Mouse (Mus musculus): Measurements from ENCODE around the gene Poldip3. TPM values are rescaled to one million over a fixed set of nuclear protein-coding genes. Genes with fewer than 3 reads are reported as not detected.

The Poldip3 gene
- polyA plus RNA-seq, 1 experiment from 2014 or later, result 158 TPM

DNA sequence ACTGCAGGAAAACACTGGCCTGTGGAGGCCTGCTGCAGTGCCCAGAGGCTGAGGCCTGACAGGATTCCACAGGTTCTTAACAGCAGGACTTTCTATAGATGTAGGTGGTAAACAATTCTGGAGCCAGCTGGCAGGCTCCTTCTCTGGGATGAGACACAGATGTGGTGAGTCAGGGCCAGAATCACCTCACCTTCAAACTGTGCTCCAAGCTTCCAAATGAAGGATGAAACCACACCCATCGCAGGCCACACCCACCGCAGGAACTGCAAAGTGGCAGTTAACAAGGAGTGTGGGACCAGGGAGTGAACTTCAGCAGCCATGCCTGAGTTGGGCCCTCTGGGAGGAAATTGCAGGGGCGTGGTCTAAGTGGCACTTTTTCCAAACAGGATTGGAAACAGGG is 58.3 kb downstream of the Poldip3 start:
- Histone ChIP-seq H3K4me1 (ENCODE audit: control insufficient read depth, insufficient read depth, low read length) (0 out of 2 replicates have a peak, but pooled peaks cover 3% of the 10 kb centered on the region), H3K9me3 (ENCODE audit: control insufficient read depth, low read depth, low read length) (no peaks in the 10 kb centered on the region), H3K27ac (ENCODE audit: low read length) (no peak overlapping the region), H3K4me2 (replicated peaks; ENCODE audit: low read depth, low read length) (no peak overlapping the region), H3K36me3 (ENCODE audit: control insufficient read depth, insufficient read depth, low read length) (no peaks in the 10 kb centered on the region), H3K27me3 (ENCODE audit: control insufficient read depth, insufficient read depth, low read length) (0 out of 2 replicates have a peak, but pooled peaks cover 2% of the 10 kb centered on the region), H3K4me3 (ENCODE audit: low read depth, low read length) (no peak overlapping the region), H3K9ac (replicated peaks; ENCODE audit: low read depth, low read length) (no peak overlapping the region)
- WGBS, result 44% methylated on average over 3 of the region's 3 CpGs
- no peak for ATAC-seq (ENCODE audit: insufficient number of reproducible peaks, insufficient read depth, low FRiP score, low read depth)

DNA sequence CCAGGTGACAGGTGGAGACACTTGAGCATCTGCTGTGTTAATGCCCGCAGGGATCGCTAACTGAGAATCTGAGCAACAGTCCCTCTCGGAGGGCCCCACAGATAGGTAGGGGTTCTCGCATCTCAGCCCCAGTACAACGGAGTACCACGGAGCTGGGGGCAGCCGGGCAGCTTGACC is 59.9 kb downstream of the Poldip3 start, which contains the start of gene Serhl:
Gene Serhl (plus strand): TSS at position 78 of the 177 bp plus-strand sequence.
- ATAC-seq (ENCODE audit: insufficient number of reproducible peaks, insufficient read depth, low FRiP score, low read depth), result no peak
- Histone ChIP-seq H3K36me3 (ENCODE audit: control insufficient read depth, insufficient read depth, low read length) (no peaks in the 10 kb centered on the region), H3K4me3 (ENCODE audit: low read depth, low read length) (no peak within 1 kb of the TSS), H3K27ac (ENCODE audit: low read length) (no peak within 1 kb of the TSS), H3K9ac (replicated peaks; ENCODE audit: low read depth, low read length) (no peak within 1 kb of the TSS), H3K4me2 (replicated peaks; ENCODE audit: low read depth, low read length) (no peak within 1 kb of the TSS), H3K27me3 (ENCODE audit: control insufficient read depth, insufficient read depth, low read length) (0 out of 2 replicates have a peak, but pooled peaks cover 2% of the 10 kb centered on the region), H3K4me1 (ENCODE audit: control insufficient read depth, insufficient read depth, low read length) (0 out of 2 replicates have a peak, but pooled peaks cover 3% of the 10 kb centered on the region), H3K9me3 (ENCODE audit: control insufficient read depth, low read depth, low read length) (no peaks in the 10 kb centered on the region)
- 15% methylated on average over 7 of the region's 7 CpGs for WGBS

DNA sequence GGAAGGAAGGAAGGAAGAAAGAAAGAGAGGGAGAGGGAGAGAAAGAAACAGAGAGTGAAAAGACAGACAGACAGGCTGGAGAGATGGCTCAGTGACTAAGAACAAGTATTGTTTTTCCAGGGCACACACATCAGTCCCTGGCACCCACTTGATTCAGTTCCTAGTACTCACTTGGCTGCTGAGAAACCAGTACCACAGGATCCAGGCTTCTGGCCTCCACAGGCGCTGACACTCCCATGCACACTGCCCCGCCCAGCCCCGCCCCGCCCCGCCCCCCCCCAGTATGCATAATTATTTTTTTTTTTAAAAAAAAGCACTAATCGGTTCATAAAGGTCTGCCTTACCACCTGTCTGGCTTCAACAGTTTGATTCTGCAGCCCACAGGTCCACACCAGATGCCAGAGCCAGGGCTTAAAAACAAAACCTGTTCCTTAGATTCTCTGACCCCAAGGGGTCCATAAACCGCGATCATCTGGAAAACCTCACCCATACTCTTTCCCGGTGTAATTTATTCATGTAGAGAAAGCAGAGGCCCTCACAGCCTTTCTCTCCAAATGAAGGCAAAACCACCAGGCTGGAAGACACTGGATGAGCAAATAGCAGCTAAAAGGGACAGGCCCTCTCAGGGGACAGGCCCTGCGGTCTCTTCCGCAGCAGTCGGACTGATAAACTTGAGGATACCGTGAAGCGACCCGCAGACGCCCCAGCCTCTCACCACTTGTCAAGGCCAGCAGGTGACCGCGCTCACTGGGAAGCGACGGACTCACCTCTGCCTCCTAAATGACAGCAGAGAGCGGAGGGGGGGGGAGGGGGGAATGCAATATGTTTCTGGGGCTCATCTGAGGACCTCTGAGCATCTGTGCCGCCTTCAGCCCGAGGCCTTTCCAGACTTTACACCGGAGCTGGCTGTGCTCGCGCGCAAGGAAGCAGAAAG is 60.4 kb downstream of the Poldip3 start:
- Histone ChIP-seq H3K4me2 (replicated peaks; ENCODE audit: low read depth, low read length) (no peak overlapping the region), H3K9ac (replicated peaks; ENCODE audit: low read depth, low read length) (no peak overlapping the region), H3K4me3 (ENCODE audit: low read depth, low read length) (no peak overlapping the region), H3K4me1 (ENCODE audit: control insufficient read depth, insufficient read depth, low read length) (0 out of 2 replicates have a peak, but pooled peaks cover 3% of the 10 kb centered on the region), H3K9me3 (ENCODE audit: control insufficient read depth, low read depth, low read length) (no peaks in the 10 kb centered on the region), H3K36me3 (ENCODE audit: control insufficient read depth, insufficient read depth, low read length) (no peaks in the 10 kb centered on the region), H3K27me3 (ENCODE audit: control insufficient read depth, insufficient read depth, low read length) (0 out of 2 replicates have a peak, but pooled peaks cover 2% of the 10 kb centered on the region), H3K27ac (ENCODE audit: low read length) (no peak overlapping the region)
- 10% methylated on average over 27 of the region's 27 CpGs for WGBS
- ATAC-seq (ENCODE audit: insufficient number of reproducible peaks, insufficient read depth, low FRiP score, low read depth), result no peak

DNA sequence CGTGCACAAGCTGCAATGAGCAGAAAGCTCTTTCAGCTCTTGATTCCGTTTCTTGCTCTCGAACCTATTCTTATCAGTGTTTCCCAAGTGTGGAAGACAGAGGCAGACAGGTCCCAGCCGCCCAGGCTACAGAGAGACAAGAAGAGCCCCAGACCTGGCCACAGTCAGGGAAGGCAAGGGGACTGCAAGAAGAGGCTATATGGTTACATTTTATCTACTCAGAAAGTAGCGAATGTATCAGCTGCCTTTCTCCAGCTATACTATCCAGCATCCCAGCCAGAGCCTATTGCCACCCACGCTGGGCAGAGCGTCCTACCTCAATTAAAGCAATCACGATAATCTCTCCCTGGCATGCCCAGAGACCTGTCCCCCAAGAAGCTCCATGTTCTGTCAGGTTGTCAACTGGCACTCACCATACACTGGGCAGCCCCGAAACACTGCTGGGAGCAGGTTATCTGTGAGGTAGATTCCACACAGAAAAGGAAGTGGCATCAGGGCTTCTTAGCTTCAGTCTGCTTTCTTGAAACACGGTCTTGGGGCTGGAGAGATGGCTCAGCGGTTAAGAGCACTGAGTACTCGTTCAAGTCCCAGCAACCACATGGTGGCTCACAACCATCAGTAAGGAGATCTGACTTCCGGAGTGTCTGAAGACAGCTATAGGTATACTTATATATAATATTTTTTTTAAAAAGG is 62.4 kb downstream of the Poldip3 start:
- ATAC-seq (ENCODE audit: insufficient number of reproducible peaks, insufficient read depth, low FRiP score, low read depth), result no peak

DNA sequence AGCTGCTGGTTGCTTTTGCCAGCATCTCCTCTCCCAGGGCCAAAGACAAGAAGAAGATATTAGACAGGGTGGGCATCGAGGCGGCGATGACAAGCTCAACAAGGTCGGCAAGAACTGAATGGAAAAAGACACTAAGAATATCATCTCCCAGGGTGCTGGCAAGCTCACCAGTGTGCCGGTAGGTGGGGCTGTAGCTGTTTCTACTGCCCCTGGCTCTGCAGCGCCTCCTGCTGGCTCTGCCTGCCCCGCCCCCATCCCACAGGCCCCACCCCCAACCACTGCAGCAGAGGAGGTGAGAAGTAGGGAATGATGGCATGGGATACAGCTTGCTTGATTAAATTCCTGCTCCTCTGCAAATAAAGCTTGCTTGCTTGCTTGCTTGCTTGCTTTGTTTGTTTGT is 63.3 kb downstream of the Poldip3 start:
- no peak overlapping the region for H3K4me3 ChIP-seq (ENCODE audit: low read depth, low read length)
- WGBS, result 43% methylated on average over 7 of the region's 7 CpGs
- no peak overlapping the region for H3K4me2 ChIP-seq (replicated peaks; ENCODE audit: low read depth, low read length)
- no peak overlapping the region for H3K27ac ChIP-seq (ENCODE audit: low read length)
- 0 out of 2 replicates have a peak, but pooled peaks cover 3% of the 10 kb centered on the region for H3K4me1 ChIP-seq (ENCODE audit: control insufficient read depth, insufficient read depth, low read length)
- H3K9ac ChIP-seq (replicated peaks; ENCODE audit: low read depth, low read length), result no peak overlapping the region
- 0 out of 2 replicates have a peak, but pooled peaks cover 2% of the 10 kb centered on the region for H3K27me3 ChIP-seq (ENCODE audit: control insufficient read depth, insufficient read depth, low read length)
- no peaks in the 10 kb centered on the region for H3K9me3 ChIP-seq (ENCODE audit: control insufficient read depth, low read depth, low read length)
- ATAC-seq (ENCODE audit: insufficient number of reproducible peaks, insufficient read depth, low FRiP score, low read depth), result no peak
- no peaks in the 10 kb centered on the region for H3K36me3 ChIP-seq (ENCODE audit: control insufficient read depth, insufficient read depth, low read length)

More for the DNA sequence above, 62.4 kb downstream of the Poldip3 start:
- Histone ChIP-seq H3K36me3 (ENCODE audit: control insufficient read depth, insufficient read depth, low read length) (no peaks in the 10 kb centered on the region), H3K27ac (ENCODE audit: low read length) (no peak overlapping the region), H3K27me3 (ENCODE audit: control insufficient read depth, insufficient read depth, low read length) (0 out of 2 replicates have a peak, but pooled peaks cover 2% of the 10 kb centered on the region), H3K9me3 (ENCODE audit: control insufficient read depth, low read depth, low read length) (no peaks in the 10 kb centered on the region), H3K9ac (replicated peaks; ENCODE audit: low read depth, low read length) (no peak overlapping the region), H3K4me2 (replicated peaks; ENCODE audit: low read depth, low read length) (no peak overlapping the region), H3K4me3 (ENCODE audit: low read depth, low read length) (no peak overlapping the region), H3K4me1 (ENCODE audit: control insufficient read depth, insufficient read depth, low read length) (0 out of 2 replicates have a peak, but pooled peaks cover 3% of the 10 kb centered on the region)
- WGBS, result 74% methylated on average over 13 of the region's 13 CpGs

DNA sequence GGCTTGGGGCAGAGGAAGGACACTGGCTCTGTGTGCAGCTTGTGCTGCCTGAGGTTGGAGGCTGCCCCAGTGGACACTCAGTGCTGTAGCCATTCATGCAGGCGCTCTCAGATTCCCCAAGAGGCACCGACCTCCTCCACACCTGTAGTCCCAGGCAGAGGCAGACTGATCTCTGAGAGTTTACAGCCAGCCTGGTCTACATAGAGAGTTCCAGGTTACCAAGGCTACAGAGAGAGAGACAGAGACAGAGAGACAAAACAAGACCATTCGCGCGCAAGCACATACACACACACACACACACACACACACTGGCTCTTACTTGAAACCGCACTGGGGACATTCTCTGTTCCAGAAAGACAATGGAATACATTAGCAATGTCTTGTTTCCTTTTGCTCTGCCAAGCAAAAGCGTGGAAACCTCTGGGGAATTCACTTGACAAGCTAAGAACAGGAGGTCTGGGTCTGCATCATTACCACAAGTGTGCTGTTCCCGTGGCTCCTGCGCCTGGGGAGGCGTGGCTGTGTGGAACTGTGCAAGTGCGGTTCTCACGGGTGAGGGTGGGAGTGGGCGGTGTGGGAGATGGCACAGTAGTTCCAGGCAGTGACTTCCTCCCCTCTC is 65.1 kb downstream of the Poldip3 start:
- no peaks in the 10 kb centered on the region for H3K36me3 ChIP-seq (ENCODE audit: control insufficient read depth, insufficient read depth, low read length)
- H3K4me1 ChIP-seq (ENCODE audit: control insufficient read depth, insufficient read depth, low read length), result no peaks in the 10 kb centered on the region
- no peak overlapping the region for H3K27ac ChIP-seq (ENCODE audit: low read length)
- 0 out of 2 replicates have a peak, but pooled peaks cover 2% of the 10 kb centered on the region for H3K27me3 ChIP-seq (ENCODE audit: control insufficient read depth, insufficient read depth, low read length)
- ATAC-seq (ENCODE audit: insufficient number of reproducible peaks, insufficient read depth, low FRiP score, low read depth), result no peak
- H3K9ac ChIP-seq (replicated peaks; ENCODE audit: low read depth, low read length), result no peak overlapping the region
- H3K9me3 ChIP-seq (ENCODE audit: control insufficient read depth, low read depth, low read length), result no peaks in the 10 kb centered on the region
- H3K4me2 ChIP-seq (replicated peaks; ENCODE audit: low read depth, low read length), result no peak overlapping the region
- 70% methylated on average over 13 of the region's 13 CpGs for WGBS
- H3K4me3 ChIP-seq (ENCODE audit: low read depth, low read length), result no peak overlapping the region

DNA sequence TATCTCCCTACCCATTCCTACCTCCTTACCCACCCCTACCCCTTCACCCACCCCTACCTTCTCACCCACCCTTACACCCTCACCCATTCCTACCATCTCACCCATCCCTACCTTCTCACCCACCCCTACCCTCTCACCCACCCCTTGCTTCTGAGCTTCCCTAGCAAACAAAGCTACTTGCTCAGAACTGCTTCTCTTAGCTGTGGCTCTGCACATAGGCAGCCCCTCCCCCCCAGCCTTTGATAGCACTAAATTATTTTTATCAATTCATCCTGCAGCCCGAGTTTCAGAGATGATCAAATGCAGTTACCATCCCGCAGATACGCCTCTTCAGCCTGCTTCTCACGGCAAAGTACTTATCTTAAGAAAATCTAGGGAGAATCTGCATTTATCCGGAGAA is 65.7 kb downstream of the Poldip3 start:
- 71% methylated on average over 5 of the region's 5 CpGs for WGBS
- 0 out of 2 replicates have a peak, but pooled peaks cover 2% of the 10 kb centered on the region for H3K27me3 ChIP-seq (ENCODE audit: control insufficient read depth, insufficient read depth, low read length)
- H3K4me1 ChIP-seq (ENCODE audit: control insufficient read depth, insufficient read depth, low read length), result no peaks in the 10 kb centered on the region
- H3K27ac ChIP-seq (ENCODE audit: low read length), result no peak overlapping the region
- H3K9me3 ChIP-seq (ENCODE audit: control insufficient read depth, low read depth, low read length), result no peaks in the 10 kb centered on the region
- H3K4me2 ChIP-seq (replicated peaks; ENCODE audit: low read depth, low read length), result no peak overlapping the region
- no peaks in the 10 kb centered on the region for H3K36me3 ChIP-seq (ENCODE audit: control insufficient read depth, insufficient read depth, low read length)
- H3K4me3 ChIP-seq (ENCODE audit: low read depth, low read length), result no peak overlapping the region
- ATAC-seq (ENCODE audit: insufficient number of reproducible peaks, insufficient read depth, low FRiP score, low read depth), result no peak
- H3K9ac ChIP-seq (replicated peaks; ENCODE audit: low read depth, low read length), result no peak overlapping the region

Data from stomach, embryonic 14.5 days (tissue).